Mouse (Mus musculus) cerebellum, postnatal 4 days (tissue): Measurements from ENCODE around the gene Amtn.
"Not testable (repeated sequence)": the region's sequence is repeated elsewhere in the genome, so short reads cannot be mapped to it uniquely, and the experiment has no call there.

Source experiments
- DNase-seq, 2 experiments: peaks; one replicate each; pipeline ENCODE4 v3.0.0; 2022; ENCODE audit warnings: low spot score in 2 of 2, mixed read lengths in 1 of 2

Amtn gene

GRCm38 (mm10) chr5:88375808-88376207 is at the start of gene Amtn:
Amtn (plus strand) TSS chr5:88376108.
- no peak for DNase-seq

GRCm38 (mm10) chr5:88348533-88348932 is 27.4 kb upstream of the Amtn start:
- not testable (repeated sequence) for DNase-seq

- DNase-seq, result peak in 1 of 2 experiments; percentile 7
Measured at GRCm38 (mm10) chr5:88364768-88365167, 11.1 kb upstream of the Amtn start.

DNA sequence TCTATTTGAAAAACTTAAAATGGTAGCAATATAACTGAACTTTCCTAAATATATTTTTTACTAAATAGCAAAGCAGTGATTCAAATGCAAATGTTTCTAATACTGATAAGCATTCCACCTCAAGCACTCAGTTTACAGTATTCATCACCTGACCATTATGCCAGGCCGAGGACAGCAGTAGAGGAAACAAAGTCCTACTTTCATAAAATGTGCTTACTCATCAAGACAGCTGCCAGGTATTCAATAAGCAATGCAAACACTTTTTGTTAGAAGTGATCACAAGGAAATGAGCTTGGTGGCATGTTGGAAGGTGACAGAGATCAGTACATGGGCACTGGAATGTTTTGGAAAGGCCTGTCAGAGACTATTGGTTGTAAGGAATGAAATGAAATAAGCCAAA is 9.0 kb upstream of the Amtn start:
- DNase-seq, result no peak

DNA sequence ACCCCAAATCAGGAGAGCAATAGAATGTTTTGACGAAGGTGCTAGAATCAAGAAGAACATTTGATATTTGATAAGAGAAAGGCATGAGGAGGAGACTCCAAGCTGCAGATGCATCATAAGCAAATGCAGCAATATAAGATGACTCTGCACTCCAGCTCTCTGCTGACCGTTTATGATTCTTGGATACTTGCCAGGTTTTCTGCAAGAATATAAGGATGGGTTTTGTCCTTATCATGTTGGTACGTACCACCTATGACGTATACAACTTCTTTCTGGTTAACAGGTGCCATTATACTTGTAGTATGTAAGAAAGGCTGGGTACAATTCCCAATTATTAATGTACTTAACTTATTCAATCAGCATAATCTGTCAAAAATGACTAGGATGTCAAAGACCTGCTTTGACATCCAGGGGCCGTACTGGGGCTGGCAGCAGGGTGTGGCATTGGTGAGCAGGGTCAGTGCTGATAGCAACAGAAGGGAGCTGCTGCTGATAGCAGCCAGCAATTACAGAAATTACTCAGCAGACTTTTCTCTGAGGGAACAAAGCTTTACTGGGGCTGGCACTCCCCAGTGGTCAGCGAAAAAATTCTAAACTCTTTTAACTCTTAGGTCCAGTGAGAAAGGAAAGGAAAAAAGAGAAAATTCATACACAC is 5.2 kb upstream of the Amtn start:
- no peak for DNase-seq

DNA sequence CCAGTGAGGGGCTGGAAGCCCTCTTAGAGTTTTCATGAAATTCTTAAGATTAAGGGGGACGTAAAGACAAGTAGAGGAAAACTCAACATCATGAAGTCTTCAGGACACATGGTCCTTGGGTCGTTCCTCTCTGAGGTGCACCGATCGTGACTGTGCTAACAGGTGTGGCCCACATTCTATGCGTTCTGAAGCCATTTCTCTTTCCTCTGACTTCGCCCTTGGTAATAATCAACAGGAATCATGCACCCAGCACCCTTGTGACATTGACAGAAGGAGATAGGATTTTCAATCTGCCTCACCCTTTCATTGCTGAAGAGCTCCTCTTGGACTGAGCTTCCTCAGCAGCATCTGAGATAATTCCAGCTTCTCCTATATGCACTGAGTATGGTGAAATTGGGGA is 3.3 kb upstream of the Amtn start:
- DNase-seq, result no peak

DNA sequence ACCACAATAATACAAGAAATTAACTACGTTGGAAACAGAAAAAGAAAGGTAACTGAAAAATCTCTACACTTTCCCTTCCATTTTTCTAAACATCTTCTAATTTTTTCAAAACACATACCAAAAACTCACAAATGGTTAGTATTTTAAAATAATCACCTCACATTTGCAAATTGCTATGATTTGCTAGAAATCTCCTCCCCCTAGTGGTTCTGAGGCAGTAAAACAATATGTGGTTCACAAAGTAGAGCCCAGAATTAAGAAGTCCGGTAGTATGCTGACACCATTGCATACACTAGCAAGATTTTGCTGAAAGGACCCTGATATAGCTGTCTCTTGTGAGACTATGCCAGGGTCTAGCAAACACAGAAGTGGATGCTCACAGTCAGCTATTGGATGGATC is 16.1 kb downstream of the Amtn start:
- DNase-seq, result not testable (repeated sequence)

- peak in 1 of 2 experiments; percentile 16 for DNase-seq
Measured at GRCm38 (mm10) chr5:88398581-88398980, 22.7 kb downstream of the Amtn start.

- peak; percentile 80 to 90 for DNase-seq
Measured at GRCm38 (mm10) chr5:88399849-88400248, 23.9 kb downstream of the Amtn start.

GRCm38 (mm10) chr5:88401464-88401863 is 25.6 kb downstream of the Amtn start:
- DNase-seq, result no peak

- no peak for DNase-seq
Measured at GRCm38 (mm10) chr5:88420319-88421065, 44.6 kb downstream of the Amtn start.

- DNase-seq, result not testable (repeated sequence)
Measured at GRCm38 (mm10) chr5:88424892-88425291, 49.0 kb downstream of the Amtn start.

- DNase-seq, result no peak
Measured at GRCm38 (mm10) chr5:88426753-88427152, 50.8 kb downstream of the Amtn start.
